Mouse (Mus musculus) G1E (cell line): ENCODE measurements around the gene Stab2. TPM values are rescaled to one million over a fixed set of nuclear protein-coding genes. Genes with fewer than 3 reads are reported as not detected.

Source experiments
- ATAC-seq: 2 replicates; pipeline ENCODE4 v1.8.0; 2016; ENCODE audit warnings: mild to moderate bottlenecking; ENCODE audit not compliant: insufficient number of reproducible peaks, poor library complexity, low FRiP score, severe bottlenecking; ENCODE audit errors: extremely low read depth
- DNase-seq: peaks from one replicate; pipeline ENCODE4 v3.0.0; 2012; ENCODE audit warnings: low spot score
- H3K27me3 ChIP-seq: 2 replicates; pipeline ENCODE4 v1.6.1; 2012; ENCODE audit warnings: mild to moderate bottlenecking, low read length, inconsistent platforms; ENCODE audit not compliant: insufficient read depth
- H3K36me3 ChIP-seq: replicated peaks from 2 replicates; pipeline ENCODE3; 2012; ENCODE audit warnings: mild to moderate bottlenecking, inconsistent platforms
- H3K4me1 ChIP-seq: 2 replicates; pipeline ENCODE4 v1.6.1; 2012; ENCODE audit warnings: low read depth, low read length, inconsistent platforms, mixed read lengths; ENCODE audit not compliant: insufficient read depth
- H3K4me3 ChIP-seq: 2 replicates; pipeline ENCODE4 v1.5.1; 2012; ENCODE audit warnings: low read depth, mild to moderate bottlenecking, inconsistent platforms, low read length, moderate library complexity, mixed read lengths
- H3K9me3 ChIP-seq: replicated peaks from 2 replicates; pipeline ENCODE4 v1.6.1; 2012; ENCODE audit warnings: inconsistent platforms
- CTCF ChIP-seq: IDR thresholded peaks from 2 replicates; pipeline ENCODE4 v1.5.1; 2012; ENCODE audit warnings: low read depth, low read length, inconsistent platforms, mixed read lengths
- GATA1 ChIP-seq: IDR thresholded peaks from 2 replicates; pipeline ENCODE4 v1.6.1; 2012; ENCODE audit warnings: borderline replicate concordance, low read length, inconsistent platforms, mixed read lengths
- GATA2 ChIP-seq: IDR thresholded peaks from 2 replicates; pipeline ENCODE4 v1.6.1; 2012; ENCODE audit warnings: low read depth, low read length, inconsistent platforms, borderline replicate concordance
- POLR2AphosphoS5 ChIP-seq: IDR thresholded peaks from 2 replicates; pipeline ENCODE4 v1.6.1; 2012; ENCODE audit warnings: low read depth, low read length, inconsistent platforms; ENCODE audit not compliant: insufficient replicate concordance
- TAL1 ChIP-seq: conservative IDR thresholded peaks from 2 replicates; pipeline ENCODE4 v1.6.1; 2012; ENCODE audit warnings: low read depth, low read length, inconsistent platforms, mixed read lengths
- polyA plus RNA-seq: library from polyadenylated mRNA; stranded (reverse); fragments of >175 nt; gene quantifications from 2 replicates; pipeline ENCODE4 v1.2.3, GENCODE M21; 2012
- total RNA-seq, 2 experiments: library from RNA; stranded (forward) in 1 of 2; stranded (reverse) in 1 of 2; fragments of 200-1000 nt in 1 of 2; fragments of >200 nt in 1 of 2; fragmentation: Nextera tagmentation in 1 of 2; gene quantifications; 2 replicates each; pipeline ENCODE4 v1.2.3; 2014 to 2017

Stab2 gene
- total and polyA plus RNA-seq, 3 experiments, result under 0.01 to 29.7 TPM; not detected in 1

DNA sequence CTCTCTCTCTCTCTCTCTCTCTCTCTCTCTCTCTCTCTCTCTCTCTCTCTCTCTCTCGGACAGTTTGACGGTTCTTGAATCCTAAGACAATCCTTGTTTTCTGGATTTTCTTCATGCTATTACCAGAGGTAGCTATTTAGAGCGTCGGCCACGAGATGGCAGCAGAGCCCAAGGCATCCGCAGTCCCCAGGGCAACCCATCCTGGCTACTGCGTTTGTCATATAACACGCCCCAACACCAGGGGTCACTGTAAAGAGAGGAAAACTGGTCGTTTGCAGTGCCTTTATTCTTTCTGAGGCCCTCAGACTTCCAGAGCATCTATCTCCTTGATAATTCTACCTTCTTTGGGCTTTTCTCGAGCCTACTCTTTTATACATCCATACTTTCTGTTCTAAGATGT is 17.1 kb upstream of the Stab2 start:
- peak; percentile 49; the same call in 1 of the 2 replicates for ATAC-seq
- no peaks in the 10 kb centered on the region for H3K27me3 ChIP-seq
- peaks cover 24% of the 10 kb centered on the region for H3K9me3 ChIP-seq
- TF ChIP-seq CTCF, result no peak; the same call in 1 of the 2 replicates
- no peak for TF ChIP-seq GATA1
- no peak for TF ChIP-seq GATA2
- TF ChIP-seq TAL1, result no peak
- TF ChIP-seq POLR2AphosphoS5, result no peak
- H3K36me3 ChIP-seq, result no peaks in the 10 kb centered on the region
- no peaks in the 10 kb centered on the region for H3K4me1 ChIP-seq
- DNase-seq, result no peak
- no peak overlapping the region for H3K4me3 ChIP-seq

DNA sequence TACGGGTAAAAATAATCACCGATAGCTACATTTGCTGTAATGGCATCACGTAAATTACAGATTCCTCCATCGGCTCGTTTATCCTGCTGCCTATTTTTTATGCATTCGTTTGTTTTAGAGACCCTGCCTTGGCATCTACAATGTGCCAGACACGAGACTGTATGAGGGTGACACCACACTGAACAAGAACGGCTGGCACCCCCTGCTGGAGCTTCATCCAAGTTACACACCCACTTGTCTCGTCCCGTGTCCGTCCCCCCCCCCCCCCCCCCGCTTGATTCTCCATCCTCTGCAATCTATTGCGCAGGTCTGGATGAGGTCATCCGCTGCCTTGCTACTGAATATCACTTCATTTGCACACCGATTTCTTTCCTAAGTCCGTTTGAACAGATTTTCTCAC is 12.9 kb upstream of the Stab2 start:
- H3K4me3 ChIP-seq, result no peak overlapping the region
- DNase-seq, result no peak

DNA sequence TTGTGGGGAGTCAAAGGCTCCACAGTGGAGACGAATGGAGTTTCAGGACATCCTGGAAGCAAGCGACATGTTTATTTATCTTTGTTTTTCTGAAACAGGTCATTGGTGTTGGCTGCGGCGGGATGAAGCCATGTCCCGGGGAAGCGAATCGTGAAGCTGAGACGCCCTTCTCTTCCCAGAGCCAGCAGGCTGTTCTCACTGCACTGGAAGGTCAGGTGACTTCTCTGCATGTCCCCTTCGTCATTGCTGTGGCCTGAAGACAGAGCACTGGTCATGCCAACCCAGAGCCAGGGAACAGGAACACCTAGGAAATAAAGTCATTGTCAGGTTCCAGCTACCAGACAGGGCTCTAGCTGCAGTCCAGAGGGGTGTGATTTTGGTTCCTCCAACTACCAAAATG is 11.1 kb upstream of the Stab2 start:
- Histone ChIP-seq H3K4me3 (no peak overlapping the region), H3K36me3 (no peaks in the 10 kb centered on the region), H3K9me3 (peaks cover 37% of the 10 kb centered on the region), H3K4me1 (no peaks in the 10 kb centered on the region), H3K27me3 (no peaks in the 10 kb centered on the region)
- TF ChIP-seq CTCF (no peak), POLR2AphosphoS5 (no peak), TAL1 (no peak), GATA2 (no peak), GATA1 (no peak)
- DNase-seq (no peak), ATAC-seq (no peak)

More for the DNA sequence above, 12.9 kb upstream of the Stab2 start:
- no peak for ATAC-seq
- no peaks in the 10 kb centered on the region for H3K4me1 ChIP-seq
- no peak for TF ChIP-seq CTCF
- no peak for TF ChIP-seq GATA2
- TF ChIP-seq GATA1, result no peak
- TF ChIP-seq POLR2AphosphoS5, result no peak
- TF ChIP-seq TAL1, result no peak
- peaks cover 33% of the 10 kb centered on the region for H3K9me3 ChIP-seq
- no peaks in the 10 kb centered on the region for H3K27me3 ChIP-seq
- H3K36me3 ChIP-seq, result no peaks in the 10 kb centered on the region

DNA sequence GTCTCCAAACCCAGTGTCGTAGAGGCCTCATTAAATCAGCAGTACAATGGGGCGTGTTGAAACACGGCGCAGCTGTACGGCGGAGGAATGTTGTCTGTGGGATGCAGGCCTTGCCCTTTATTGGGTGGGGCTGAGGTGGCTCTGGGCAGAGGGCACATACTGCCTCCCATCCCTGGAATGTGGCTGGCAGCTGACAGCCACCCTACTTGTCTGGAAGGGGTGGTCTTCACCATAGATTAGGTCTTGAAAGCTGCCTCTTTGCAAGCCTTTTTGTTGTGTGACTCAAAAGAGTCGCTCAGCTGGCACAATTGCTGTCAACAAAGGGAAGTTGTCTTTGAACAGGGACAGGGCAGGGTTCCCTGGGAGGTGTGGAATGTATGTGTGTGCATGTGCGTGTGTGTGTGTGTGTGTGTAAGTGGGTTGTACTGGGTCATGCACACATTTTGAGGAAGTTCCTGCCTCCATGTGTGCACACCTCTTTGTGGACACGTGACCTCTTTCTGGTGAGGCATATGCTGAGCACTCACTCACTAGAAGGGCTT is 8.4 kb upstream of the Stab2 start:
- Histone ChIP-seq H3K9me3 (peaks cover 39% of the 10 kb centered on the region), H3K36me3 (no peaks in the 10 kb centered on the region), H3K27me3 (no peaks in the 10 kb centered on the region), H3K4me1 (no peaks in the 10 kb centered on the region), H3K4me3 (no peak overlapping the region)
- DNase-seq (no peak), ATAC-seq (no peak)
- TF ChIP-seq POLR2AphosphoS5, result no peak

DNA sequence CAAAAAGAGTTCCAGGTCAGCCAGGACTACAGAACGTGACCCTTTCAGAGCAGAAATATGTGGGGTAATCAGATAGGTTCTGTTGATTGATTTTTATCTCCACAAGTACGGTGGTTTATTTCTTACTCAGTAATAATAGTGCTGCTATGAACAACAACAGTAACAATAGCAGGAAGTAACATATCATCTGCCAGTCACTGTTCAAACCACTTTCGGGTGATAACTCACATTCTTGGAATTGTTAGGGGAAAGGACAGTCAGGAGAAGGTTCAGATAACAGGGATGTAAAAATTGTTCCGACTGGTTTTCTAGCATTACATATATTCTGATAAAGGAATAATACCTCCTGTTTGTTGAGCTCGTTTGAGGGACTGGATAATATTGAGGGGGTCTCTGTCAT is 7.6 kb upstream of the Stab2 start:
- peaks cover 44% of the 10 kb centered on the region for H3K9me3 ChIP-seq
- no peak overlapping the region for H3K4me3 ChIP-seq
- DNase-seq (no peak), ATAC-seq (no peak)
- H3K27me3 ChIP-seq, result no peaks in the 10 kb centered on the region
- H3K4me1 ChIP-seq, result no peaks in the 10 kb centered on the region
- H3K36me3 ChIP-seq, result no peaks in the 10 kb centered on the region
- no peak for TF ChIP-seq POLR2AphosphoS5
- no peak for TF ChIP-seq CTCF
- no peak for TF ChIP-seq GATA2

DNA sequence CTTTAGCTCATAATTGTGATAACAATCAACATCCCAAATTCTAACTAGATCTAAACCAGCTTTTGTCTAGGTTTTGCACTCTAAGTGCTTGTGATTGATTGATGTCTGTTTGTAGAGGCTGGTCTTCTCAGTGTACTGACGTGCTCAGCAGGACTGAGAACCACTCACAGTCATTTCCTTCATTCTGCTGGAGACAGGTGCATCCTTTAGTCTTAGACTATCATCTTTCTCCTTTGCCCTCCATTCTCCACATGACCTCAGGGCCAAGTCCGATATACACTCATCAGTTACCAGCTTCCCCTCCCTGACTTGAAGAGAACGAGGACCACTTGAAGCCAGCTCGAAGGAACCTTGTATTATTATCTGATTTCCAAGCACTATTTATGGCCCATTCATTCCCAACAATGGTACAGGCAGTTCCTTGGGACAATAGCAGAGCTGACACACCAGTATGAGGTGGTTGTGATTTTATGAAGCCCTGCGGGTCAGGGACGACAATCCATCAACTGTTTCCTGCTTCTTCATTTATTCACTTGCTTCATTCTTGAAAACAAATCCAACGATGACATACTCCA is 6.7 kb upstream of the Stab2 start:
- no peak for DNase-seq
- Histone ChIP-seq H3K4me1 (no peaks in the 10 kb centered on the region), H3K9me3 (peaks cover 42% of the 10 kb centered on the region), H3K27me3 (no peaks in the 10 kb centered on the region), H3K36me3 (no peaks in the 10 kb centered on the region), H3K4me3 (no peak overlapping the region)
- ATAC-seq, result no peak
- TF ChIP-seq CTCF, result no peak
- TF ChIP-seq GATA2, result no peak
- TF ChIP-seq TAL1, result no peak
- no peak for TF ChIP-seq GATA1
- TF ChIP-seq POLR2AphosphoS5, result no peak
